Mouse (Mus musculus) thymus, postnatal 0 days (tissue): Measurements from ENCODE around the gene Rmdn2. TPM values are rescaled to one million over a fixed set of nuclear protein-coding genes. Genes with fewer than 3 reads are reported as not detected.

Experiments used
- DNase-seq: peaks from one replicate; pipeline ENCODE4 v3.0.0-alpha.2; 2015; ENCODE audit warnings: low spot score
- polyA plus RNA-seq: library from polyadenylated mRNA; unstranded; fragments of >200 nt; fragmentation: Nextera tagmentation; extraction: Ambion mirVana; gene quantifications from 2 replicates; pipeline ENCODE4 v1.2.1, GENCODE M21; 2015

Rmdn2 gene
- polyA plus RNA-seq, 1 experiment from 2014 or later = 5.5 TPM

DNA sequence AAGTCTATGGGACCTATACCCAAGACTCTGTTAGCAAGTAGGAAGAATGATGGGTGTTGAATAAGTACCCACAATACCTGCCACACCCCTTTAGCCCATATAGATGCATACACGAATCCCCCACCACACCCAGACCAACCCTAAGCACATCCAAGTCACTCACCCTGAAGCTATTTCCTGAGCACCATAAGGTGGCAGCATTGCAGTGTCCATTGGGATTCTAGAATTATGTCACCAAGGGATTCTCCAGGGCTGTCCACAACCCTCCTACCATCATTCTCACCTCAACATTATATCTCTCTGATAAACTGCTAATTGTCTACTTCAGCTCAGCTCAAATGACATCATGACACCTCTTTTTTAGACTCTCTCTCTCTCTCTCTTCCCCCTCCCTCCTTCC lies 87.5 kb downstream of the Rmdn2 start:
- DNase-seq = peak; percentile 11

DNA sequence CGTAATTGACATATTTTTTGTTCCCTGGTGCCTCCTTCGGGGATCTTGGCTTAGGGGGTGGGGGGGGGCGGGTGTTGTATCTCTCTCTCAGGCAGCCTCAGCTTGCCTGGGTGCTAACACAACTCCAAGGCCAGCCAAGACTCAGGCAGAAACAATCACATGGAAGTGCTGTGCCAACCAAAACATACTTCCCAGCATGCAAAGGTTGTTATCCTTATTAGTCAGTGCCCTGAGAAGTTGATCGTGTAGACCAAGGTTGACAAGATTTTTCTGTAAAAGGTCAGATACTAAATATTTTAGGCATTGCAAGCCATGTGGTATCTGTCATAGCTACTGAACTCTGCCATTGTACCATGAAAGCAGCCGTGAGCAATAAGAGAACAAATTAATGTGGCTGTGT lies 89.2 kb downstream of the Rmdn2 start:
- no peak for DNase-seq

DNA sequence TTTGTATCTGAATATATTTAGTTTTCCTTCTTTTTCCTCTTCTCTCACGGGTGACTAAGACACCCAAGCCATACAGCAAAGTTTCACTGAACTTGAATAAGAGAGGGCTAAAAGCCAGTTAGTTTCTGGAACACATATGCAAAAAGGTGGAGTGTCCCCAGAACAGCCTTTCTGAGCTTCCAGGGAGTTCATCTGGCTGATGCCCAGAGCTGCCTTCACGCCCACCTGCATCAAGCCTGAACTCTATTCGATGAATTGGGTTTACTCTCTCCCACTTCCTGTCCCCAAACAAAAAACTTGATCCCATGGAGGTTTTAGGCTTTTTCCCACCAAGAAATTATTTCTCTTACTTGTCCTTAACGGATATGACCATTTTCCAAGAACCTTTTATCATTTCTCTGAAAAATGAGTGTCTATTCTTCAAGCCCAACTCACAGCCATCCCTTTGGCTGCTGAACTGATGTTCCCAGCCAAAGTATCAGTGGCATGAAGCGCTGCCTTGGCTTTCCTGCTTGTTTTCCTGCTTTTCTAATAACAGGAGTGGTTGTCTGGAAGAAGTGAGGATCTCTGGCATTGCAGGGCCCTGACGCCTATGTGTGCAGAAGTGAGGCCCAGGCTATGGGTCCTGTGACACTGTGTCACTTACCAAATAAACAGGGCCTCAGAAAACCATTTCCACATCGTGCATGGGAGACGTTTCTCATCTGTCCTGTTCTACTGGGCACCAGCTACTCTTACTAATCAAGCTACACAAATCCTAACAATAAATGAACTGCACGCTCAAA lies 94.2 kb downstream of the Rmdn2 start:
- DNase-seq = no peak

DNA sequence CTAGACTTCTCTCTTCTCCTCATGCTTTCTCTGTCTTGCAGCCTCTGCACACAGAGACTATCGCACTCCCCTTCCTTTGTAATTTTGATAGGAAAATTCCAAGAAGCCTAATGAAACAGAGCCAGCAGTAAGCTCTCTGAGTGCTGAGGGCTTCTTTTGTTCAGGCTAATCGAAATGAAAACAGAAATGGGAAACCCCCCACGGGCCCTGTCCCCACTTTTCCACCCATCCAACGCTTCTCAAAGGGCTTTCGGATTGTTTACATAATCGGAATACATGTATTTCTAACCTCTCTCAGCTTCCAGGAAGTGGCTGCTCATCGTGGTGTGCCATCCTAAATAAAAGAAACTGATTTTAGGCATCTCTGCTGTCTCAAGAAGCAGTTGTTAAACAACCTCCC lies 96.5 kb downstream of the Rmdn2 start:
- no peak for DNase-seq

DNA sequence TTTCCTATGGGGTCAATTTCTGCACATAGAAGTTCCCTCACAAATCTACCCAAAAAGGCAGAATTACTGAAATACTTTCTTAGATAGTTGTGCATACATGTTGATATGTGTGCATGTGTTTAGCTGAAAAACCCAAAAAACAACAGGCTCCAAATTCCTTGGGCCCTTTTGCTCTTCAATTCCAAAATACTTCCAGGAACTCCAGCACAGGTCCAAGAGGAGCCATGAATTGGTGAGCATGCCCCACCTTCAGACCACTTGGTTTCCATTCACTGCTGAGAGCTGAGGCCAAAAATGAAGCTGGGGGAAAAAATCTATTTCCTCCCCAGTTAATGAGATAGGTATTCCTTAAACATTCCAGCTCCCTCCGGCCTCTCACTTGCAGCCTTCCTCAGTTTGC lies 98.1 kb downstream of the Rmdn2 start:
- no peak for DNase-seq

DNA sequence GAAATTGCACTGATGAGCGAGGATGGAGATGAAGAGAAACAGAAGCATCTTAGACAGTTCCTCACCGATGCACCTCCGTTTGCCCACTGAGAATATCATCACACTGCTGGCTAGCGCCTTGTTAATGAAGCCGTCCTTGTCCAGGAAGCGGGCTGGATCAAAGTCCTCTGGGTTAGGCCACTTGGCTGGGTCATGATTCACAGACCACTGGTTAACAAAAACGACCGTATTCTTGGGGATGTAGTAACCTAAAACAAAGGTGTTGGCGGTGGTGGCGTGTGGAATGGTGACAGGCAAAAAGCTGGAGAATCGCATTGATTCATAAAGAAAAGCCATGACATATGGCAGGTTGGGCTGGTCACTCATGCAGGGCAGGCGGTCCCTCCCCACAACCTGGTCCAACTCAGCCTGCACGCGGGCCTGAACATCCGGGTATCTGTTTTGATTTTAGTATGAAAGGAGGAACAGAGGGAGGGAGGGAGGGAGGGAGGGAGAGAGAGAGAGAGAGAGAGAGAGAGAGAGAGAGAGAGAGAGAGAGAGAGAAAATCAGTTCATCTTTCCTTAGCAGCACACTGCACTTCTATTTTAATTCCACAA lies 98.7 kb downstream of the Rmdn2 start:
- no peak for DNase-seq

DNA sequence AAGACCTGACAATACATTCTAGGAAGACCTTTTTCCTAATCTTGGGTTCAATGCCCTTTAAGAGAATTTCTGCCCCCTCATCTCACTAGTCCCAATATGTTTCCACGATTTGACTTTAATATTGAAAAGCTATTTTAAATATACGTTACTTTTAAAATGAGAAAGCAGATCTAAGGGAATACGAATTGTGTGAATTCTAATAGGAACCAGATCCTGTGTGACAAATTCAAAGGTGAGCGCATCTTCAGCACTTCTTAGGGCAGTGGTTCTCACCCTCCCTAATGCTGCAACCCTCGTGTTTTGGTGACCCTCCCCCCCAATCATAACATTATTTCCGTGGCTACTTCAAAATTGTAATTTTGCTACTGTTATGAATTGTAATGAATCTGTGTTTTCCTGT lies 100.3 kb downstream of the Rmdn2 start:
- DNase-seq = no peak

DNA sequence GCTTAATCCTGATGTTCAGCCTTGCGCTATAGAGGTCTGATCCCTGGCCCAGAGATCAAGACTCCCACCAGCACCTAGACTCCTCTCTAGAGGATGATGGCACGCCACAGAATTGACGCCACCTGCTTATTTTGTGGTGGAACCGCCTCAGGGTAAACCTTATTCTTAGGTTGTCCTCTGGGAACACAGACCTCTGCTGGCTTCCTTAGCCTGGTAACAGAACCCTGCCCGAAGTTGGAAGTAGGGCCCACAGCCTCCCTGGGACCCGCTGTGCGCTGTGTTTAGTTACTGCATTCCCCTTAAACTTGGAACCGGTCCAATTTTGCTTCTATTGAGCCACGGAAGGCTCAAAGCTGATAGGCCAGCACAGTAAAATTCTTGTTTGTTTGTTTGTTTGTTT lies 100.9 kb downstream of the Rmdn2 start:
- DNase-seq = no peak

DNA sequence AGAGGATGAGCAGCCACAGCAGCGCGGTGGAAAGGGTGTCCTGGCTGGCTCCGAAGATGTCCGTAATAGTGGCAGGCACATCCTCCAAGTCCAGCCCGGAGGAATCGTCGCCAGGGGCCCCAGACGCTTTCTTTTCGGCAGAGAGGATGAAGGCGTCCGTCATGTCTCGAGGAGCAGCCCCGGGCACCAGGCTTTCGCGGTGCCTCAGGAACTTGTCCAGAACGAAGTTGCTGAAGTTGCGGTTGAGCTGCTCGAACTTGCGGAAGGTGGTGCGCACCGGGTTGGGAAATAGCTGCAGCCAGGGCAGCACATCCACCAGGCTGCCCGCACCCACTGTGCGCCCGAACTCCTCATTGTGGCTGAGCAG lies 101.6 kb downstream of the Rmdn2 start:
- no peak for DNase-seq

DNA sequence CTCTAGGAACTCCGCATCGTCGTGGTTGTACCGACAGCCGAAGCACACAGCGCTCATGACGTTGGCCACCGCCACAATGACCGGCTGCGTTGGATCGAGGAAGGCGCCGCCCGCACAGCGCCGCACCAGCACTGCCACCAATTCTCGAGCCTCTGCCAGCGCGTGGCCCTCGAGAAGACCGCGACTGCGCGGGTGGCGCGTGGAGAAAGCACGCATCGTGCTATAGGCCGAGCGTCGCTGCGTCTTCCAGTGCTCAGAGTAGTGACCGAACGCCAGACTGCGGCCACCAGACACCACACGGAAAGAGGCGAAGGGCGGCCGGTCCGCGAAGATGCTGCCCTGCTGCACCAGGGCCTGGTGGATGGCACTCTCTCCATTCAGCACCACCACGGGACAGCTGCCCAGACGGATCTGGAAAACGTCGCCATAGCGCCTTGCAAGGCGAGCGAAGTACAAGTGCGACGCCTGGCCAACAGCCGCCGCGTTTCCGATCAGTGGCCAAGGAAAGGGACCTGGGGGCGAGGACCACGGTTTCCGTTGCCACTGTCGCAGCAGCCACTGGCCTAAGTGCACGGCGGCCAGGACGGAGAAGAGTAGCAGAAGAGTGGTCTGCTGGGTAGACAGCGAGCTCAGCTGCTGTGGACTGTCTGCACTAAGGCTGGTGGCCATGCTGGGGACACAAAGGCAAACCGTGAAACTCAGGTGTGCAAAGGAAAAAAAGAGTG lies 102.1 kb downstream of the Rmdn2 start:
- DNase-seq = no peak

DNA sequence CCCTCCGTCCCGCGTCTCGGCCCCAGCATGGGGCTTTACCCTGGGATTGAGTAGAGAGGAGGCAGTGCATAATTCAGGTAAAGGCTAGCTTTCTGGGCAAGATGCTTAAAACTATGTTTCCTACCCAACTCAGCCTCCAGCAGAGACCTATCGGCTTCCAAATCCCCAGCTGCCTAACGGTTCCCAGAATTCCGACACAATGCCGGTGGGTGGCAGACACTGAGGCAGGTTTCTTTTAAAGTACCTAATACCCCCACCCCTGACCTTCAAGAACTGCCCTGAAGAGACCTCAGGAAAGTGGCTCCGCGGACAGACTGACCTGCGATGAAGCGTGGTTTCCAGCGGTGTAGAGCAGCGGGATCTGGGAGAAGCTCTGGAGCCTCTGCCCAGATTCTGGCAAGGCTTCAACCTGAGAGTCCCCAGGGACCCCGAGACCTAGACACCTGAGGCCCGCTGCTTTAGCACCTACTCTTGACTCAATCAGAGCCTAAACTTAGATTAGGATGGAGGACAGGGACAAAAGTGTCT lies 102.8 kb downstream of the Rmdn2 start:
- no peak for DNase-seq

DNA sequence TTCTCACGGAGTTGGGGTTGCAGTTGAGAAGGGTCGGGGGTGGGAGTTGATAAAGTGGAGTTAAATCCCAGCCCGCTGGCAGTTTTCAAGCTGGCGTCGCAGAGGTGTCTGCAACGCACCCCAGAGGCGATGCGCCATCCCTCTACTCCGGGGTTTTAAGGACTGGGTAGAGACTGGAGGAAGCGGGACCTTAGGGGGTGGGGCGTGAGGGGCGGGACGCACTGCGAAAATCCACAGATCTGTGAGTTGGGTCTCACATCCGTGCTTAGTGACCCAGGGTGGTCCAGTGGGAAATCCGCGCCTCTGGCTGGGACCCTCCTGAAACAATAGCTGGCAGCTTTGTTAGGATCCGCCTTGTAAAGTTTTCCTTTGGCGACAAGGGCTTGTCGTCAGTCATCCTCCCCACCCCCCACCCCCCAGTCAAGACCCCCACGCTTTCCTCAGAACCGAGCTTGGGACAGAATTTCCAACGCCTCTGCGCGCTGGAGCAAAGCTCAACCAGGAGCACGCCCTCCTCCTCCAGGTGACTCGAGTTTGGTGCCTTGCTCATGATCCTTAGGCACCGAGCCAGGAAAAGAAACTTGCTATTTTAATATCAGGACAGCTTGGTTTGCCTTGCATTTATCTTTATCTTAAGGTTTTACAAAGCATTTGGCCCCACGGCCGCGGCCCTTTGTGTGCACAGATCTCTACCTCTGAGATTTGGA lies 103.4 kb downstream of the Rmdn2 start, which contains the start of gene Cyp1b1:
TSS of gene Cyp1b1 (minus strand) at position 131 of the 707 bp plus-strand sequence.
- DNase-seq = peak; percentile 8

DNA sequence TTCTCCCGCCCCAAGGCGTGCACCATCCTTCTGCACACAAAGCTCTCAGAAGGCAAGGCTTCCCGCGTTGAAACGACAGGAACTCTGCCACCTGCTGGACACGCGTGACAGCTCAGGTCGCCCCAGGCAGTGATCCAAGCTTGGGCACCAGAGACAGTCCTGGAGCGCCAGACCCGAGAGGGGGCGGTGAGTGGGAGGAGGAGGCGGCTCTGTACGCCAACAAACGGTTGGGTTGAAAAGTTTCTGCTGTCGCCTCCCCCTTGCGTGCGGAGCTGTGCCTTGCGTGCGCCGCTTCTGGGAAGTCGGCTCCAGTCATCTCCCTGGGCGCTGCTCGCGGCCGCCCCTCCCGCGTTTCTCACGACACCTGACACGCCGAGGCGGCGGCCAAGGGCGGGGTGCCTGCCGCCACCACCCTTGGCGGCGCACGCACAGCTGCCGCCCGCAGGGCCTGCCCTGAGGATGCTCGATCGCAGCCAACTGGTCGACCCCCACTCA lies 104.0 kb downstream of the Rmdn2 start:
- DNase-seq = peak; percentile 92

DNA sequence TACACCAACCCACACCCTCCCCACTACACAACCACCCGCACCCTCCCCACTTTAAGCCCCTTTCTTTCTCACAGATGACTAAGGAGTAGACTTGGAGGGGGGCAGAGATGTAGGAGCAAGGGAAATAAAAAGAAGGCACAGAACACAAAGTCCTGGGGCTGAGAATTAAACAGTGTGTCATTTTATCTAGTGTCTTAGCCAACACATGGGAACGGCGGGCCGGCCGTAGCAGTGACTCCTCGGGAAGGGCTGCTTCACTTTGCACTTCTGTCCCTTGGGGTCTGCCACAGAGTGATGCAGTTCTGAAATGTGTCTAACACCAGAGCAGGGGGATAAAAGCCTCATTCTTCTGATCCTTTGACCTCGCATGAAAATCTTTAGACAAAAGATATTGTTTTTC lies 109.0 kb downstream of the Rmdn2 start:
- DNase-seq = no peak

DNA sequence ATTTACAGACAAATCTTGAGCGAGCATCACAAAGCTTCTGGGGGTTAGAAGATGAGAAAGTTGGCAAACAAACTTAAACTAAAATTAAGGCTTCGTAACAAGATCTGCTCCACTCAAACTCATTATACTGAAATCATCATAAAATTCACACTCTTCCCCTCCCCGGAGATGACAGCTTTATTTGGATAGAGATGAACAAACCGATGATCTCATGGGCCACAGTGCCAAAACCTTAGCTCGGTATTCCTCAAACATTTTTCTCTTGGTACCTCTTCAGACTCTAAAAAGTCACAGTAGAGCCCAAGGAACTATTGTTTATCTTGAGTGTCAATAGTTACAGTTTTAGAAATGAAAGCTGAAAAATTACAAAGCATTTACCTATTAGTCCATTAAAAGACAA lies 115.0 kb downstream of the Rmdn2 start:
- DNase-seq = no peak

DNA sequence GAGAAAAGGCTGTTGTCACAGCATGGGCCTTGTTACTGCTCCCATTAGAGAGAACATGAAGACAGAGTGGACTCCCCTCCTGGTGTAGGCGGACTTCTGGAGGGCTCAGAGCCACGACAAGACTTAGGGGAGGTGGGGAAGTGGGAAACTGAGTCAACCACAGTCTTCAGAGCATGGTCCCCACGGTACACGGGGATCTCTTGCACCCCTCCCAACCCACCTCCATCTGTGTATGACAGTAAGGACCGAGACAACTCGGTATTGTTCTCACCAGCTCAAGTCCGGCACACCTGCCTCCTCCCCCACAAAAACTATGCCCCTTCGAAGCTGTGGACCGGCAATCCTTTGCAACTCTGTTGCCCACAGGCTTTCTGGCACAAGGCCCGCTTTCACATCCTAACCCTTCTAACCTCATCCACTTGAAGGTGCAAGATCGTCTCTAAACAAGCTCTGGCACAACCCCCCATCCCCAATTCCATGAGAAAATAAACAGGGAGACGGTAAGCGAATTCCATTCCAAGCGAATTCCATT lies 116.5 kb downstream of the Rmdn2 start:
- DNase-seq = no peak

DNA sequence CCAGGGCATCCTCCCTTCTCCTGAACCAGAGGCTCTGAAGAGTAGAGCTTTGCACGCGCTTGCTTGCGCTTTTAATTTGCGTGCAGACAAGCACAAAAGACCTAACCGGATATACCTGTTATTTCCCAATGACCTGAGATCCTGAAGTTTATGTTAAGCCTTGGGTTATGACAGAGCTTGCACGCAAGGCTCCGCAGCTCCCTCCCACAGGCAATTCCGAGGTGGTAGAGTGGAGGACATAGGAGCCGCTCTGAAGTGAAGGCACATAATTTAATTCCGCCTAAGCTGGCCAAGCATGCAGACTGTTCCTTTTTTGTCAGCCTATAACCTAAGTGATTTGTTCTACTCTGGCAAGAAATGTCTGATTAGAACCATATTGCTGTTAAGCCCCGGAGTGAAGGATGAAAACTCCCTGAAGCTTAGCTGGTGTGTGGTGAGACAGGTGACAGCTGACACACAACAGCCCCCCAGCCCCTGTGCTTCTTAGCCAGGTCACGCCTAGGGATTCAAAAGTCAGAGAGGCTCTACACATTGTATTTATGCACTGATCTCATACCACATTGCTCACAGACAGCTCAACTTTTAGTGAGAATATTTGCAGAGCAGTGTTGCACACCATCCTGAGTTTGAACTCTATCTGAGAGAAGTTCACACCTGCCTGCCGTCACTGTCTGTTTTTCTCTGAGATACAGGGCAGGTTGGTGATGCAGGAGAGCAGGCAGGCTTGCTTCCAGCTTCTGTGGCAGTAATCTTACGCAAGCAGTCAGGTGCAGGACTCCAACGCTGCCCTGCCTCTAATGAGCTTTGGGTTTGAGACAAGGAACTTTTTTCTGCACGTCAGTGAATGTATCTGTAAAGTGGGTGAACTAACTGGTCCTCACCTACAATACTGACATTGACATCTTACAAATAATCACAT lies 117.2 kb downstream of the Rmdn2 start:
- no peak for DNase-seq

DNA sequence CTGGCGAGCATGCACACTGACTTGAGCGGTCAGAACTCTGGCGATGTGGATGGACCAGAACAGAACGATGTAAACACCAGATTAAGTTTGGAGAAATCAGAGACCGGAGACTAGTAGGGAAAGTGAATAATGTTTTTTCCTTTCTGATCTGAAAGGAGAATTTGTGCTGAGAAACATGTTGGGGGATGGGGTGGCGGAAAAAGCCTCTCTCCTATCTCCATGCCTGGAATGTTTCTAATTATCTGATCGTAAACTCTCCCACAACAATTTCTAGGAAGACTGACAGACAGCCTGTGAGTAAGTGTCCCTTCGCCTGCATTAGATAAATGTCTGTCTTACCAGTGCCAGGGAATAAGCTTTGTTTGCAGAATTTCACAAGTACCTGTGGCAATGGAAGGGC lies 119.3 kb downstream of the Rmdn2 start:
- DNase-seq = no peak

DNA sequence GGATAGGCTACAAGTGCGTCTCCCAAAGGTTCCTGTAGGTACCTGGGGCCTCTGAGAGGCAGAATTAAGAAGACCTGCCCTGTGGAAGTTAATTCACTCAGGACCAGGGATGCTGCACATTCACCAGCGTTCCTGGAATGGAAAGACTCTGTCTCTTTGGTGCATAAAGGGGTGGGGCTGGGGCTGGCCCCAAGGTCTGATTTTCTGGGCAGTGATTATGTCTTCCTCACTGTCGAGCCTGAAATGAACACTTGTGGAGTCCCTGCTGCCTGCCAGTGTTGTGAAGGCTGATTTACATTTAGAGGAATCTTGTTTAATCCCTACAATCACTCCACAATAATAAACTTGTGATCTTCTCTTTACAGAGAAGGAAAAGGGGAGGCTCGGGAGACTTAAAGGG lies 121.4 kb downstream of the Rmdn2 start:
- DNase-seq = no peak

DNA sequence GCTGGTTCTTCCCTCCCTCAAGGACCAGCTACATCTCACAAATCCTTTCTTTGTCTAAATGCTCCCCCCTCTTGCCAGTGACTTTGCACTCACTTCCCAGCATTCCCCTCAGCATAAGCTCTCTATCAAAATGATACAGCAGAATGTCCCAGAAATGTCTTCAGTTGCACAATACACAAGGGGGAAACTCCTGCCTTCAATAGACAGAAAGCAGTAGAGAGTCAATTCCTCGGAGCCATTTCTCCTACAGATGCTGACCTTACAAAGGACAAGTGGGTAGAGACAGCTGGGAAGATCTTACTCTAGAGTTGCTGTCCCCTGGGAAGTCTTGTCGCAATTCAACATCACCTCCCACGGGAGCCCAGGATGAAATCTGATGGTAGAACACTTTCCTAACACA lies 125.9 kb downstream of the Rmdn2 start:
- DNase-seq = no peak
